Mouse (Mus musculus): ENCODE data around the gene Tyw1.

Tyw1 gene

GRCm38 (mm10) chr5:130384222-130384912 lies 128.9 kb downstream of the Tyw1 start, which contains the start of gene A330070K13Rik:
A330070K13Rik (minus strand) TSS chr5:130384631.
- DNase-seq (ENCODE audit: extremely low read depth, low read depth, low spot score) = no peak

- DNase-seq (ENCODE audit: extremely low read depth, low read depth, low spot score) = no peak
These were observed 131.0 kb downstream of the Tyw1 start for GRCm38 (mm10) chr5:130386418-130386817.
